Mouse (Mus musculus) myocyte (in vitro differentiated cells): ENCODE data around the gene Pex5. TPM values are rescaled to one million over a fixed set of nuclear protein-coding genes. Genes with fewer than 3 reads are reported as not detected.

Source experiments
- H3K27me3 ChIP-seq: one replicate; pipeline ENCODE4 v1.6.1; 2011; ENCODE audit not compliant: control insufficient read depth, insufficient read depth, insufficient read length
- H3K36me3 ChIP-seq: one replicate; pipeline ENCODE4 v1.6.1; 2011; ENCODE audit not compliant: control insufficient read depth, insufficient read depth
- H3K4me2 ChIP-seq: one replicate; pipeline ENCODE4 v1.6.1; 2011; ENCODE audit warnings: low read depth, control low read depth
- H3K4me3 ChIP-seq: one replicate; pipeline ENCODE4 v1.5.1; 2011; ENCODE audit warnings: mild to moderate bottlenecking, control low read depth, moderate library complexity
- H3K79me2 ChIP-seq: one replicate; pipeline ENCODE4 v1.6.1; 2011; ENCODE audit not compliant: control insufficient read depth, insufficient read depth
- H3ac ChIP-seq: one replicate; pipeline ENCODE4 v1.6.1; 2011; ENCODE audit not compliant: control insufficient read depth, insufficient read length
- CEBPB ChIP-seq: IDR thresholded peaks from 2 replicates; pipeline ENCODE4 v1.6.1; 2011; ENCODE audit warnings: mild to moderate bottlenecking, moderate library complexity; ENCODE audit not compliant: poor library complexity, insufficient read depth, severe bottlenecking
- E2F4 ChIP-seq: IDR thresholded peaks from one replicate; pipeline ENCODE4 v1.6.1; 2011; ENCODE audit warnings: mild to moderate bottlenecking, control low read depth, moderate library complexity; ENCODE audit not compliant: insufficient read depth
- MAX ChIP-seq: IDR thresholded peaks from one replicate; pipeline ENCODE4 v1.6.1; 2011; ENCODE audit warnings: low read depth, mild to moderate bottlenecking, control low read depth
- MYOD1 ChIP-seq, 3 experiments: IDR thresholded peaks; one replicate each; pipeline ENCODE4 v1.6.1; 2011; ENCODE audit warnings: control low read depth in 2 of 3, low read depth in 2 of 3, mild to moderate bottlenecking in 2 of 3, moderate library complexity in 1 of 3; ENCODE audit not compliant: insufficient read length in 2 of 3, control insufficient read depth in 1 of 3
- MYOG ChIP-seq, 3 experiments: IDR thresholded peaks; one replicate each; pipeline ENCODE4 v1.6.1; 2011; ENCODE audit warnings: control low read depth in 2 of 3, low read depth in 2 of 3, mild to moderate bottlenecking in 2 of 3; ENCODE audit not compliant: insufficient read length in 2 of 3, control insufficient read depth in 1 of 3, insufficient read depth in 1 of 3
- POLR2A ChIP-seq: IDR thresholded peaks from one replicate; pipeline ENCODE4 v1.6.1; 2011; ENCODE audit warnings: low read depth, mild to moderate bottlenecking, control low read depth, moderate library complexity; ENCODE audit not compliant: insufficient read length
- POLR2AphosphoS2 ChIP-seq: IDR thresholded peaks from one replicate; pipeline ENCODE4 v1.6.1; 2011; ENCODE audit warnings: low read depth, control low read depth; ENCODE audit not compliant: insufficient read length
- REST ChIP-seq: IDR thresholded peaks from one replicate; pipeline ENCODE4 v1.6.1; 2011; ENCODE audit warnings: mild to moderate bottlenecking, control low read depth, moderate library complexity; ENCODE audit not compliant: insufficient read depth, insufficient read length
- SRF ChIP-seq: IDR thresholded peaks from one replicate; pipeline ENCODE4 v1.6.1; 2011; ENCODE audit warnings: low read depth; ENCODE audit not compliant: control insufficient read depth, insufficient read length
- TCF12 ChIP-seq: IDR thresholded peaks from one replicate; pipeline ENCODE4 v1.6.1; 2011; ENCODE audit warnings: mild to moderate bottlenecking, control low read depth; ENCODE audit not compliant: poor library complexity, insufficient read depth, severe bottlenecking
- TCF3 ChIP-seq: IDR thresholded peaks from one replicate; pipeline ENCODE4 v1.6.1; 2011; ENCODE audit warnings: low read depth, control low read depth; ENCODE audit not compliant: insufficient read length
- USF1 ChIP-seq: IDR thresholded peaks from one replicate; pipeline ENCODE4 v1.6.1; 2011; ENCODE audit warnings: low read depth, mild to moderate bottlenecking, control low read depth, moderate library complexity
- polyA plus RNA-seq: library from polyadenylated mRNA; unstranded; fragments of >200 nt; fragmentation: generic; extraction: Trizol; gene quantifications from one replicate; pipeline ENCODE4 v1.2.1, GENCODE M21; 2012; ENCODE audit warnings: missing spikeins

The Pex5 gene
- polyA plus RNA-seq, 1 experiment: 33.4 TPM

GRCm38 (mm10) chr6:124373584-124374206 lies 41.2 kb downstream of the Pex5 start:
- Histone ChIP-seq H3ac (no peak overlapping the region), H3K4me3 (no peak overlapping the region), H3K79me2 (no peaks in the 10 kb centered on the region), H3K27me3 (peaks cover 6% of the 10 kb centered on the region), H3K36me3 (no peaks in the 10 kb centered on the region), H3K4me2 (no peak overlapping the region)
- no peak for TF ChIP-seq TCF3
- TF ChIP-seq TCF12: no peak
- TF ChIP-seq REST: no peak
- TF ChIP-seq CEBPB: no peak

GRCm38 (mm10) chr6:124364328-124364727 lies 50.5 kb downstream of the Pex5 start:
- H3K4me3 ChIP-seq: no peak overlapping the region
- no peaks in the 10 kb centered on the region for H3K36me3 ChIP-seq
- no peak for TF ChIP-seq CEBPB
- TF ChIP-seq USF1: no peak
- no peak for TF ChIP-seq E2F4
- TF ChIP-seq REST: no peak
- no peak for TF ChIP-seq TCF12
- TF ChIP-seq POLR2A: no peak
- no peaks in the 10 kb centered on the region for H3K79me2 ChIP-seq
- H3ac ChIP-seq: no peak overlapping the region
- no peak overlapping the region for H3K4me2 ChIP-seq
- no peaks in the 10 kb centered on the region for H3K27me3 ChIP-seq

GRCm38 (mm10) chr6:124360549-124360948 lies 54.3 kb downstream of the Pex5 start:
- no peaks in the 10 kb centered on the region for H3K27me3 ChIP-seq
- no peaks in the 10 kb centered on the region for H3K36me3 ChIP-seq
- TF ChIP-seq CEBPB (no peak), REST (no peak), USF1 (no peak), SRF (no peak), E2F4 (no peak), MAX (no peak), POLR2A (no peak), TCF3 (no peak), MYOD1 (IDR thresholded peaks at IDR 0.05; ENCODE audit: control insufficient read depth in 1 of 3, insufficient read length in 2 of 3, low read depth in 2 of 3) (no peak), TCF12 (no peak), MYOG (IDR thresholded peaks at IDR 0.05; ENCODE audit: control insufficient read depth in 1 of 3, insufficient read depth in 1 of 3, insufficient read length in 2 of 3, low read depth in 2 of 3) (no peak)
- no peaks in the 10 kb centered on the region for H3K79me2 ChIP-seq
- no peak overlapping the region for H3K4me2 ChIP-seq
- no peak overlapping the region for H3ac ChIP-seq
- no peak overlapping the region for H3K4me3 ChIP-seq

- TF ChIP-seq MAX (no peak), TCF12 (no peak), POLR2A (no peak), MYOD1 (IDR thresholded peaks at IDR 0.05; ENCODE audit: control insufficient read depth in 1 of 3, insufficient read length in 2 of 3, low read depth in 2 of 3) (no peak), TCF3 (no peak), CEBPB (no peak), E2F4 (no peak), REST (no peak), POLR2AphosphoS2 (no peak), USF1 (no peak), SRF (no peak), MYOG (IDR thresholded peaks at IDR 0.05; ENCODE audit: control insufficient read depth in 1 of 3, insufficient read depth in 1 of 3, insufficient read length in 2 of 3, low read depth in 2 of 3) (no peak)
- H3K27me3 ChIP-seq: no peaks in the 10 kb centered on the region
- H3K4me2 ChIP-seq: no peak overlapping the region
- no peak overlapping the region for H3K4me3 ChIP-seq
- H3ac ChIP-seq: no peak overlapping the region
- no peaks in the 10 kb centered on the region for H3K79me2 ChIP-seq
- H3K36me3 ChIP-seq: no peaks in the 10 kb centered on the region
These were observed 55.9 kb downstream of the Pex5 start for GRCm38 (mm10) chr6:124358953-124359352.

GRCm38 (mm10) chr6:124353246-124353645 lies 61.6 kb downstream of the Pex5 start:
- no peak overlapping the region for H3K4me2 ChIP-seq
- TF ChIP-seq SRF (no peak), POLR2A (no peak), CEBPB (no peak), TCF3 (no peak), E2F4 (no peak), POLR2AphosphoS2 (no peak), REST (no peak), MAX (no peak), MYOD1 (IDR thresholded peaks at IDR 0.05; ENCODE audit: control insufficient read depth in 1 of 3, insufficient read length in 2 of 3, low read depth in 2 of 3) (no peak), MYOG (IDR thresholded peaks at IDR 0.05; ENCODE audit: control insufficient read depth in 1 of 3, insufficient read depth in 1 of 3, insufficient read length in 2 of 3, low read depth in 2 of 3) (no peak), USF1 (no peak), TCF12 (no peak)
- H3K79me2 ChIP-seq: no peaks in the 10 kb centered on the region
- no peak overlapping the region for H3ac ChIP-seq
- no peaks in the 10 kb centered on the region for H3K27me3 ChIP-seq
- no peak overlapping the region for H3K4me3 ChIP-seq
- H3K36me3 ChIP-seq: no peaks in the 10 kb centered on the region

Other genes with a start within 250 kb of the Pex5 start
- gene Vmn2r27, start 183.2 kb downstream of the Pex5 start, polyA plus RNA-seq: not detected
- 0.24 TPM for gene Cd163, start 110.4 kb downstream of the Pex5 start, polyA plus RNA-seq
- gene Clstn3, start 49.7 kb upstream of the Pex5 start, polyA plus RNA-seq: 2.2 TPM
- gene C1rl, start 78.0 kb upstream of the Pex5 start, polyA plus RNA-seq: 1.2 TPM
- gene C1ra, start 97.3 kb upstream of the Pex5 start, polyA plus RNA-seq: 1.9 TPM
- 0.24 TPM for gene C1s1, start 127.3 kb upstream of the Pex5 start, polyA plus RNA-seq
- gene C1rb, start 155.2 kb upstream of the Pex5 start, polyA plus RNA-seq: 0.14 TPM
- gene C1s2, start 221.0 kb upstream of the Pex5 start, polyA plus RNA-seq: 0.07 TPM
- 138 TPM for gene Lpcat3, start 248.0 kb upstream of the Pex5 start, polyA plus RNA-seq